Mouse (Mus musculus): ENCODE results near the gene Nr2e1. TPM values are rescaled to one million over a fixed set of nuclear protein-coding genes. Genes with fewer than 3 reads are reported as not detected.

Nr2e1 gene
- total and polyA plus RNA-seq, 2 experiments from 2014 or later: 6.2 to 10.2 TPM

GRCm38 (mm10) chr10:42537571-42538316 lies 45.7 kb downstream of the Nr2e1 start:
- no peak overlapping the region for H3K4me3 ChIP-seq (ENCODE audit: low read depth, low read length)
- TF ChIP-seq CTCF (IDR thresholded peaks at IDR 0.05; ENCODE audit: low read depth): no peak
- no peaks in the 10 kb centered on the region for H3K27me3 ChIP-seq (ENCODE audit: insufficient read depth, low read length)
- H3K27ac ChIP-seq (ENCODE audit: low read depth, low read length): no peak overlapping the region
- H3K9me3 ChIP-seq (ENCODE audit: low read length): no peaks in the 10 kb centered on the region
- ATAC-seq (no peak), DNase-seq (no peak)
- no peaks in the 10 kb centered on the region for H3K4me1 ChIP-seq (ENCODE audit: insufficient read depth)
- 90% methylated on average over 9 of the region's 9 CpGs for WGBS
- no peak overlapping the region for H3K4me2 ChIP-seq (ENCODE audit: low read depth)
- no peak overlapping the region for H3K9ac ChIP-seq
- peaks cover 10% of the 10 kb centered on the region for H3K36me3 ChIP-seq (ENCODE audit: insufficient read depth)

DNA sequence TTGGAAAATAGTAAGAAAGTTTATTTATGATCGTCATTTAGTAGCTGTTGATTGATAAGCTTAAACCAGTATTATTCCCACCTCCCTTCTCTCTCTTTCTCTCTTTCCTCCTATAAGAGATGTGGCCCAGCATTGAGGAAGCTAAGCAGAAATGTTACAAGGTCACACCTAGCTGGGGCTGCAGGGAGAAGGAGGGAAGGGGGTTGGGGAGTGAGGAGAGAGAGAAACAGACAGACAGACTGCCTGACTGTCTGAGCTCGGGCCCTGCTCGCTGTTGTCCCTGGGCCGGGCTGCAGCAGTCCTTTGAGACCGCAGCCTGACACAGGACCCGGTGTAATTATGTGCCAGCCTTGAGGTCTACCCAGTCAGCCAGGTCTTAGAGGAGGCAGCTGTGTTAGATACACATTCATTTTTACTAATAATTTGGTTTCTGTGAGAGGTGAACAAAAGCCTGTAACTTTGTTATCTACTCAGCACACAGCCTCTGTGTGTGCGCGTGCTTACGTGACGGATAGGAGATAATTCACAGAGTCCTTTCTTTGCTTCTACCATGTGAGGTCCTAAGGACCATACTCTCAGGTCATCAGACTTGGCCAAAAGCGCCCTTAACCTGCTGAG lies 49.5 kb downstream of the Nr2e1 start:
- no peak overlapping the region for H3K4me3 ChIP-seq (ENCODE audit: low read depth, low read length)
- H3K9me3 ChIP-seq (ENCODE audit: low read length): no peaks in the 10 kb centered on the region
- peaks cover 15% of the 10 kb centered on the region for H3K36me3 ChIP-seq (ENCODE audit: insufficient read depth)
- no peaks in the 10 kb centered on the region for H3K4me1 ChIP-seq (ENCODE audit: insufficient read depth)
- no peak overlapping the region for H3K9ac ChIP-seq
- no peak overlapping the region for H3K27ac ChIP-seq (ENCODE audit: low read depth, low read length)
- WGBS: 91% methylated on average over 11 of the region's 11 CpGs
- DNase-seq (no peak), ATAC-seq (no peak)
- TF ChIP-seq CTCF (IDR thresholded peaks at IDR 0.05; ENCODE audit: low read depth): no peak
- H3K4me2 ChIP-seq (ENCODE audit: low read depth): no peak overlapping the region
- no peaks in the 10 kb centered on the region for H3K27me3 ChIP-seq (ENCODE audit: insufficient read depth, low read length)

GRCm38 (mm10) chr10:42525682-42526081 lies 57.8 kb downstream of the Nr2e1 start:
- Histone ChIP-seq H3K4me3 (ENCODE audit: low read depth, low read length) (no peak overlapping the region), H3K36me3 (ENCODE audit: insufficient read depth) (peaks cover 5% of the 10 kb centered on the region), H3K4me2 (ENCODE audit: low read depth) (no peak overlapping the region), H3K9me3 (ENCODE audit: low read length) (no peaks in the 10 kb centered on the region), H3K9ac (no peak overlapping the region), H3K27me3 (ENCODE audit: insufficient read depth, low read length) (no peaks in the 10 kb centered on the region), H3K27ac (ENCODE audit: low read depth, low read length) (no peak overlapping the region), H3K4me1 (ENCODE audit: insufficient read depth) (0 out of 2 replicates have a peak, but pooled peaks cover 2% of the 10 kb centered on the region)
- over 99% methylated on average over 3 of the region's 3 CpGs for WGBS
- DNase-seq (no peak), ATAC-seq (no peak)
- TF ChIP-seq CTCF (IDR thresholded peaks at IDR 0.05; ENCODE audit: low read depth): no peak

- Histone ChIP-seq H3K4me3 (ENCODE audit: low read depth, low read length) (no peak overlapping the region), H3K4me1 (ENCODE audit: insufficient read depth) (0 out of 2 replicates have a peak, but pooled peaks cover 2% of the 10 kb centered on the region), H3K27me3 (ENCODE audit: insufficient read depth, low read length) (no peaks in the 10 kb centered on the region), H3K9me3 (ENCODE audit: low read length) (no peaks in the 10 kb centered on the region), H3K4me2 (ENCODE audit: low read depth) (no peak overlapping the region), H3K36me3 (ENCODE audit: insufficient read depth) (no peaks in the 10 kb centered on the region), H3K9ac (no peak overlapping the region), H3K27ac (ENCODE audit: low read depth, low read length) (no peak overlapping the region)
- TF ChIP-seq CTCF (IDR thresholded peaks at IDR 0.05; ENCODE audit: low read depth): no peak
- ATAC-seq: no peak
- WGBS: 38% methylated on average over 11 of the region's 11 CpGs
- DNase-seq: no peak
These were observed 59.8 kb downstream of the Nr2e1 start for GRCm38 (mm10) chr10:42523556-42524162.

GRCm38 (mm10) chr10:42522912-42523311 lies 60.5 kb downstream of the Nr2e1 start:
- no peak for ATAC-seq
- H3K9me3 ChIP-seq (ENCODE audit: low read length): no peaks in the 10 kb centered on the region
- no peak overlapping the region for H3K4me3 ChIP-seq (ENCODE audit: low read depth, low read length)
- no peaks in the 10 kb centered on the region for H3K27me3 ChIP-seq (ENCODE audit: insufficient read depth, low read length)
- H3K4me1 ChIP-seq (ENCODE audit: insufficient read depth): 0 out of 2 replicates have a peak, but pooled peaks cover 2% of the 10 kb centered on the region
- no peak overlapping the region for H3K27ac ChIP-seq (ENCODE audit: low read depth, low read length)
- no peak for DNase-seq
- H3K4me2 ChIP-seq (ENCODE audit: low read depth): no peak overlapping the region
- no peak overlapping the region for H3K9ac ChIP-seq
- WGBS: 25% methylated on average over 2 of the region's 2 CpGs
- H3K36me3 ChIP-seq (ENCODE audit: insufficient read depth): no peaks in the 10 kb centered on the region
- TF ChIP-seq CTCF (IDR thresholded peaks at IDR 0.05; ENCODE audit: low read depth): no peak

- 0 out of 2 replicates have a peak, but pooled peaks cover 2% of the 10 kb centered on the region for H3K4me1 ChIP-seq (ENCODE audit: insufficient read depth)
- 59% methylated on average over 5 of the region's 5 CpGs for WGBS
These were observed 62.0 kb downstream of the Nr2e1 start for GRCm38 (mm10) chr10:42521315-42521981.

More at GRCm38 (mm10) chr10:42521315-42521981, 62.0 kb downstream of the Nr2e1 start:
- Histone ChIP-seq H3K36me3 (ENCODE audit: insufficient read depth) (no peaks in the 10 kb centered on the region; the same call in 1 of the 2 replicates), H3K4me2 (ENCODE audit: low read depth) (no peak overlapping the region), H3K27ac (ENCODE audit: low read depth, low read length) (no peak overlapping the region), H3K4me3 (ENCODE audit: low read depth, low read length) (no peak overlapping the region), H3K27me3 (ENCODE audit: insufficient read depth, low read length) (no peaks in the 10 kb centered on the region), H3K9ac (no peak overlapping the region), H3K9me3 (ENCODE audit: low read length) (no peaks in the 10 kb centered on the region)
- DNase-seq: no peak
- no peak for TF ChIP-seq CTCF (IDR thresholded peaks at IDR 0.05; ENCODE audit: low read depth)
- ATAC-seq: no peak

Measured in forebrain, postnatal 0 days (tissue).